Mouse (Mus musculus) heart, embryonic 14.5 days (tissue): ENCODE data around the gene Wfdc3. TPM values are rescaled to one million over a fixed set of nuclear protein-coding genes. Genes with fewer than 3 reads are reported as not detected.

Experiments used
- ATAC-seq: fragments of 200-750 bp; cut with Nextera tagmentation; 2 replicates; pipeline ENCODE4 v1.8.0; 2017; ENCODE audit warnings: low read depth, moderate TSS enrichment; ENCODE audit not compliant: insufficient number of reproducible peaks, insufficient read depth, low FRiP score
- H3K27ac ChIP-seq, 2 experiments: fragments of 200-500 bp in 1 of 2; fragments of 300-500 bp in 1 of 2; sonication (generic) in 1 of 2; replicated peaks in 1 of 2; 2 replicates each; pipeline ENCODE4 v1.5.1; 2012 to 2014; ENCODE audit warnings: low read depth in 2 of 2, low read length in 2 of 2, control low read depth in 1 of 2, mild to moderate bottlenecking in 1 of 2, mixed read lengths in 1 of 2; ENCODE audit not compliant: control insufficient read depth in 1 of 2, insufficient read depth in 1 of 2
- H3K27me3 ChIP-seq: fragments of 300-500 bp; sonication (generic); 2 replicates; pipeline ENCODE4 v1.6.1; 2014; ENCODE audit warnings: mild to moderate bottlenecking, low read length, control low read depth; ENCODE audit not compliant: control insufficient read depth, insufficient read depth
- H3K36me3 ChIP-seq: fragments of 300-500 bp; sonication (generic); 2 replicates; pipeline ENCODE4 v1.6.1; 2014; ENCODE audit warnings: mild to moderate bottlenecking, control low read depth, low read length, mixed read lengths; ENCODE audit not compliant: control insufficient read depth, insufficient read depth
- H3K4me1 ChIP-seq, 2 experiments: fragments of 200-500 bp in 1 of 2; fragments of 300-500 bp in 1 of 2; sonication (generic) in 1 of 2; 2 replicates each; pipeline ENCODE4 v1.6.1; 2012 to 2014; ENCODE audit warnings: low read length in 2 of 2, control low read depth in 1 of 2, mixed read lengths in 1 of 2; ENCODE audit not compliant: control insufficient read depth in 2 of 2, insufficient read depth in 2 of 2
- H3K4me2 ChIP-seq: fragments of 300-500 bp; sonication (generic); 2 replicates; pipeline ENCODE4 v1.6.1; 2014; ENCODE audit warnings: mild to moderate bottlenecking, low read length
- H3K4me3 ChIP-seq, 2 experiments: fragments of 200-500 bp in 1 of 2; fragments of 300-500 bp in 1 of 2; sonication (generic) in 1 of 2; 2 replicates each; pipeline ENCODE4 v1.5.1; 2012 to 2014; ENCODE audit warnings: low read length in 2 of 2, mild to moderate bottlenecking in 2 of 2, control low read depth in 1 of 2, low read depth in 1 of 2, moderate library complexity in 1 of 2; ENCODE audit not compliant: control insufficient read depth in 1 of 2, insufficient read depth in 1 of 2
- H3K9ac ChIP-seq: fragments of 300-500 bp; sonication (generic); 2 replicates; pipeline ENCODE4 v1.6.1; 2014; ENCODE audit warnings: mild to moderate bottlenecking, low read length
- H3K9me3 ChIP-seq: fragments of 300-500 bp; sonication (generic); 2 replicates; pipeline ENCODE4 v1.6.1; 2016; ENCODE audit warnings: low read length, control low read depth; ENCODE audit not compliant: control insufficient read depth
- WGBS: fragments of 180-500 bp; shearing (Covaris S2); extraction: QIAGEN DNeasy Blood & Tissue Kit; methylation state at CpG from one replicate; pipeline ENCODE4 v1.1.7; 2014; 5-methylcytosine and 5-hydroxymethylcytosine counted together
- polyA plus RNA-seq: library from polyadenylated mRNA; unstranded; fragments of >200 nt; fragmentation: Nextera tagmentation; extraction: Ambion mirVana; gene quantifications from 2 replicates; pipeline ENCODE4 v1.2.1, GENCODE M21; 2014

The Wfdc3 gene
- polyA plus RNA-seq, 1 experiment from 2014 or later, result 0.51 TPM

- H3K4me1 ChIP-seq, result peaks cover 8 to 23% of the 10 kb centered on the region in 2 experiments
- H3K9ac ChIP-seq, result no peak overlapping the region
- no peak overlapping the region for H3K4me2 ChIP-seq
- no peak overlapping the region for H3K4me3 ChIP-seq
- H3K27ac ChIP-seq, result no peak overlapping the region
- H3K9me3 ChIP-seq, result no peaks in the 10 kb centered on the region
- no peak for ATAC-seq
- H3K36me3 ChIP-seq, result peaks cover 46% of the 10 kb centered on the region
- WGBS, result 60% methylated on average over 4 of the region's 4 CpGs
- H3K27me3 ChIP-seq, result no peaks in the 10 kb centered on the region
These were observed 42.7 kb upstream of the Wfdc3 start for GRCm38 (mm10) chr2:164788411-164788810.

DNA sequence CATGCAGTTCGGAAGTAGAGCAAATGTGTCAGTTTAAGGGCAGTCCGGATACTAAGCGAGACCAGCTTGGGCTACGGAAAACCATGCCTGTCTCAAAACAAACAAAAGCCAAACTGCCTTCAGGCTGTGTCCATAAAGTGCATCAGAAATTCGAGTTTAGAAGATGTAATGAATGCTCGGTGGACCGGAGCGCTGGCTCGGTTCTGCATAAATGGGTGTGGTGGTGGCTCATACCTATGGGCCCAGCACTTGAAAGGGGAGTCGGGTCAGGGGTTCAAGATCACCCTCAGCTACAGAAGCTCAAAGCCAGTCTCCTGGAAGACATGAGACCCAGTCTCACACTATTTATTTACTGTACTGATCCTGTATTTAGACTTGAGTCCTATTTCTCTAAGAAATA is 42.0 kb upstream of the Wfdc3 start:
- no peaks in the 10 kb centered on the region for H3K9me3 ChIP-seq
- H3K4me3 ChIP-seq, result no peak overlapping the region
- H3K4me2 ChIP-seq, result peak overlapping the region; percentile 68; the same call in 1 of the 2 replicates
- H3K36me3 ChIP-seq, result peaks cover 44% of the 10 kb centered on the region
- no peak for ATAC-seq
- H3K9ac ChIP-seq, result no peak overlapping the region
- peaks cover 6 to 18% of the 10 kb centered on the region in 2 experiments for H3K4me1 ChIP-seq
- H3K27ac ChIP-seq, result no peak overlapping the region
- WGBS, result 88% methylated on average over 10 of the region's 10 CpGs
- no peaks in the 10 kb centered on the region for H3K27me3 ChIP-seq

DNA sequence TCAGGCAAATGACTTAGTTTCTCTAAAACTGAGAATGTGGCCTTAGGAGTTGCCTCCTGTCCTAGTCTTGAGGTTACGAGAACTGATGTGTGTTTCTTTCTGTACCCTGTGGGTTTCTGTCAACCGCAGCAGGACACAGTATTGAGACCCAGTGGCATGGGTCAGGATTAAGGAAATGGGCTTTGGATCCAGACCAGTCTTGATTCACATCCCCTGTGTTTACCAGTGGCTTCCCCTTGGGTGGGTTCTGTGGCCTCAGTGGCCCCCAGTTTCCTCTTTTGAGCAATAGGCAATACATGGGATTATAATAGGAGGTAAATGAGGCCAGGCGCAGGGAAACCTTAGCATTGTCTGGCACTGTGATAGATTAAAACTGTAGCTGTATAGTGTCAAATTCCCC is 41.3 kb upstream of the Wfdc3 start:
- no peaks in the 10 kb centered on the region for H3K27me3 ChIP-seq
- no peak for ATAC-seq
- H3K4me3 ChIP-seq, result peak overlapping the region; percentile 56 to 75
- H3K4me2 ChIP-seq, result peak overlapping the region; percentile 68
- H3K9ac ChIP-seq, result peak overlapping the region; percentile 80
- peaks cover 6 to 16% of the 10 kb centered on the region in 2 experiments for H3K4me1 ChIP-seq
- H3K36me3 ChIP-seq, result peaks cover 37% of the 10 kb centered on the region
- no peaks in the 10 kb centered on the region for H3K9me3 ChIP-seq
- peak overlapping the region; percentile 79 to 85; a peak in 3 of 4 replicates for H3K27ac ChIP-seq
- WGBS, result 80% methylated on average over 3 of the region's 3 CpGs

DNA sequence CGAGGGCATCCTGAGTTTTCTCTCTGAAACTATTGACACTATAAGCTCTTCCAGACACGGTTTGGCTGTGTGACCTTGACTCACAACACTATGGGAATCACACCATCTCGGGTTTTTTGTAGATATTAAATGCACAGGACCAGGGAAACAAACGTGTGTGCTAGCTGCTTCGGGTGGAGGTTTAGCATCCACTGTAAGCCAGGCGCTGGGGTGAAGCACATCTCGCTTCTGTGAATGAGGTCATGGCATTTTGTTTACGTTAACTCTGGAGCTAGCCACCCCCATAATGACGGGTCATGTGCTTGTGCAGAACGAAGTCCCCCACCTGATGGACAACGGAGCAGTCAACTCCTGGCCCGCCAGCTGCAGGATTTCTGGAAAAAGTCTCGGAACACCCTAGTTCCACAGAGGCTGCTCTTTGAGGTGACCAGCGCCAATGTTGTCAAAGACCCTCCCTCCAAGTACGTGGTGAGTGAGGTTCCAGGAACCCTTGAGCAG is 40.7 kb upstream of the Wfdc3 start:
- Histone ChIP-seq H3K4me2 (peak overlapping the region; percentile 68), H3K36me3 (peaks cover 31% of the 10 kb centered on the region), H3K9ac (peak overlapping the region; percentile 80), H3K9me3 (no peaks in the 10 kb centered on the region), H3K27me3 (no peaks in the 10 kb centered on the region), H3K27ac (peak overlapping the region; percentile 79 to 85), H3K4me1 (peaks cover 6 to 16% of the 10 kb centered on the region in 2 experiments), H3K4me3 (peak overlapping the region; percentile 56 to 75)
- 3% methylated on average over 15 of the region's 15 CpGs for WGBS
- no peak for ATAC-seq

- H3K4me1 ChIP-seq, result peaks cover 6 to 16% of the 10 kb centered on the region in 2 experiments
- peak within 1 kb of the TSS; percentile 56 to 75 for H3K4me3 ChIP-seq
- peak within 1 kb of the TSS; percentile 80 for H3K9ac ChIP-seq
- H3K36me3 ChIP-seq, result peaks cover 24% of the 10 kb centered on the region
- H3K27ac ChIP-seq, result peak within 1 kb of the TSS; percentile 82 to 85
- no peaks in the 10 kb centered on the region for H3K9me3 ChIP-seq
- under 1% methylated on average over 76 of the region's 89 CpGs for WGBS
- peak; percentile 92 for ATAC-seq
- no peaks in the 10 kb centered on the region for H3K27me3 ChIP-seq
- H3K4me2 ChIP-seq, result peak within 1 kb of the TSS; percentile 68
These were observed 40.0 kb upstream of the Wfdc3 start, which contains the start of gene Snx21 for GRCm38 (mm10) chr2:164785481-164786387. Gene Snx21 (plus strand): TSS chr2:164785823.

DNA sequence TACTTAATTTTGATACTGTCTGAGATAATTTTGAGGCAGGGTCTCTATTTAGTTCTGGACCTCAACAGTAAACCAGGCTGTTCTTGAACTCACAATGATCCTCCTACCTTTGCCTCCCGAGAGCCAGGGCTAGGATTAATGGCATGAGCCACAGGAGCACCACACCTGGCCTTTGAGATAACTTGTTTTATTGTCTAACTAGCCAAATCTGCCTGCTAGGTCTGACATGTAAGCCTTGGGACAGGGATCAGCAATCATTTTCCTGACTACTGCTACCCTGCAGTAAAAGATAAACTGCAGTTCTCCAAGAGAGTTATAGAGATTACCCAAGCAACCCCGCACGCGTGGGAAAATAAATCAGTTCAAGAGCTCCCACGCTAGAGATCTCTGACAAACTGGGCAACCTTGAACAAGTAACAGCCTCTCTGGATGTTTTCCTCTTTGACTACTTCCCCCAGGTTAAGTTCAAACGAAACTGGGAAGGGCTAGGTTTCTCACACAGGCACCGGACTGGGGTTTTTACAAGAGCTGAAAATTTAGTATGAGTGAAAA is 39.2 kb upstream of the Wfdc3 start:
- H3K4me2 ChIP-seq, result peak overlapping the region; percentile 68
- H3K27me3 ChIP-seq, result no peaks in the 10 kb centered on the region
- peaks cover 18% of the 10 kb centered on the region for H3K36me3 ChIP-seq
- H3K9me3 ChIP-seq, result no peaks in the 10 kb centered on the region
- no peak for ATAC-seq
- peaks cover 6 to 16% of the 10 kb centered on the region in 2 experiments for H3K4me1 ChIP-seq
- H3K4me3 ChIP-seq, result peak overlapping the region; percentile 56 to 75
- 4% methylated on average over 7 of the region's 7 CpGs for WGBS
- H3K9ac ChIP-seq, result peak overlapping the region; percentile 80
- H3K27ac ChIP-seq, result peak overlapping the region; percentile 82 to 85

DNA sequence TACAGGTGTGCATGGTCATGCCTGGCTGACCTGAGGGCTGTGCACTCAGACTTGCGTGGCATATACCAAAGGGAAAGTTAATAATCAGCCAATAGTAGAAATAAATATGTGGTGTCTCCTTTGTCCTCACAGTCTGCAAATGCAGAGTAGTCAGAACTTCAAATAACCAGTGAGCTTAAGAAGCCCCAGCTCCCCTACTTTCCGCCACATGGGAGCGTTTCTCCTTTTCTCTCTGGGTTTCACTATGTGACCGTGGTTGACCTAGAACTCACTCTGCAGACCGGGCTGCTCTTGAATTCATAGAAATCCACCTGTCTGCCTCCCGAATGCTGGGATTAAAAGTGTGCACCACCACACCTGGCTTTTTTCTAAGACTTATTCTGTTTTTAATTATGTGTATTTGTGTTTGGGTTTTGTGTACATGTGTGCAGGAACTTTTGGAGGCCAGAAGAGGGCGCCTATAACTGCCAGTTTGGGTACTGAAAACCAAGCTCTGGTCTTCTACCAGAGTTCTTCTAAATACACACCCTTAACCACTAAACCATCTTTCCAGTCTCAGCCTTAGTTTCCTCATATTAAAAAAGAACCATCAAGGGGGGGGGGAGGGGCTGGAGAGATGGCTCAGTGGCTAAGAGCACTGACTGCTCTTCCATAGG is 38.3 kb upstream of the Wfdc3 start:
- peaks cover 6 to 16% of the 10 kb centered on the region in 2 experiments for H3K4me1 ChIP-seq
- no peak overlapping the region for H3K4me2 ChIP-seq
- no peak overlapping the region for H3K27ac ChIP-seq
- no peaks in the 10 kb centered on the region for H3K27me3 ChIP-seq
- 79% methylated on average over 7 of the region's 7 CpGs for WGBS
- no peaks in the 10 kb centered on the region for H3K9me3 ChIP-seq
- peaks cover 9% of the 10 kb centered on the region for H3K36me3 ChIP-seq
- no peak overlapping the region for H3K4me3 ChIP-seq
- H3K9ac ChIP-seq, result no peak overlapping the region
- ATAC-seq, result no peak
